Mouse (Mus musculus) bone marrow, adult 2 months (tissue): ENCODE data around the gene Wbp11.

Source experiments
- CTCF ChIP-seq: fragments of 200-500 bp; IDR thresholded peaks from 2 replicates; pipeline ENCODE4 v1.5.1; 2011; ENCODE audit warnings: low read length, control low read depth; ENCODE audit not compliant: control insufficient read depth, insufficient read depth
- POLR2A ChIP-seq: fragments of 200-500 bp; IDR thresholded peaks from 2 replicates; pipeline ENCODE4 v1.6.1; 2011; ENCODE audit warnings: low read depth, mild to moderate bottlenecking, control low read depth, low read length, borderline replicate concordance; ENCODE audit not compliant: control insufficient read depth

DNA sequence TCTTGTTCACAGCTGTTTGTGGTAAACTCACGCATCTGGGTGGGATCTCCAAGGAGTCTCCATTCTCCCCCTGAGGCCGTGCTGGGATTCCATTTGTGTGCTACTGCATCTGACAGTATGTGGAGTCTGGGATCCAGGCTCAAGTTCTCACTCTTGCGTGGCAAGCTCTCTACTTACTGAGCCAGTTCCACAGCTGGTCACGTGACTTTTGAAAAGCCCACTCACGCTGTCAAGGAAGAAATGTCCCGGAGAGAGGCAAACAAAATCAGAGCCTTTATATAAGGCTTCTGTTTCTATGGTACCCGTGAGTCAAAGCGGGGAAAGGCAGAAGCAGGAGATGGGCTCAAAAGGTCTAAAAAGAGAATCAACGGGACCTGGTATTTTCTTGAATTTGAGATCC is 45.3 kb downstream of the Wbp11 start:
- TF ChIP-seq CTCF: no peak
- TF ChIP-seq POLR2A: no peak
